30 mouse cellular contexts compared by ENCODE assay signal in genomic region chr9:13893044-13893443, GRCm38 (mm10).
DNase-seq lines count a peak whose midpoint lies in the region; ATAC-seq and TF ChIP-seq lines count a peak whose summit lies in the region.
"Had no signal": no experiment of that assay in that cellular context is flagged by ENCODE, and none has a peak within 500 bp of the region (broad histone marks: within the 10 kb centered on the region; RNA-seq: fewer than 3 reads in every experiment).

No protein-coding gene starts in this region.

- H3K9ac ChIP-seq in midbrain, embryonic 11.5 days (ENCODE audit: low read length) = no peak overlapping the region
- no peak overlapping the region for H3K9ac ChIP-seq in midbrain, postnatal 0 days (replicated peaks; ENCODE audit: low read length, poor library complexity, severe bottlenecking)
- H3K9ac ChIP-seq in embryonic facial prominence, embryonic 15.5 days = no peak overlapping the region
- H3K9ac ChIP-seq: heart, embryonic 15.5 days; hindbrain, embryonic 12.5 days; intestine, embryonic 15.5 days; midbrain, embryonic 13.5 days; neural tube, embryonic 15.5 days had no signal

- WGBS in midbrain, embryonic 11.5 days = 83% methylated on average over 4 of the region's 4 CpGs
- 75% methylated on average over 4 of the region's 4 CpGs for WGBS in midbrain, postnatal 0 days
- WGBS in embryonic facial prominence, embryonic 10.5 days = 41% methylated on average over 4 of the region's 4 CpGs
- WGBS in embryonic facial prominence, embryonic 15.5 days = 19% methylated on average over 4 of the region's 4 CpGs

- H3K4me2 ChIP-seq in midbrain, embryonic 11.5 days = no peak overlapping the region
- H3K4me2 ChIP-seq in midbrain, postnatal 0 days (ENCODE audit: low read depth, low read length, poor library complexity, severe bottlenecking) = no peak overlapping the region
- H3K4me2 ChIP-seq in embryonic facial prominence, embryonic 15.5 days (replicated peaks) = no peak overlapping the region
- H3K4me2 ChIP-seq: heart, embryonic 15.5 days; hindbrain, embryonic 12.5 days; intestine, embryonic 15.5 days; liver, embryonic 11.5 days; midbrain, embryonic 13.5 days; neural tube, embryonic 15.5 days had no signal

- H3K27ac ChIP-seq in midbrain, embryonic 11.5 days (ENCODE audit: low read depth, low read length) = no peak overlapping the region
- H3K27ac ChIP-seq in midbrain, postnatal 0 days (ENCODE audit: low read depth, low read length) = no peak overlapping the region
- peak overlapping the region; percentile 72 for H3K27ac ChIP-seq in embryonic facial prominence, embryonic 10.5 days (replicated peaks)
- H3K27ac ChIP-seq in embryonic facial prominence, embryonic 15.5 days (replicated peaks) = peak overlapping the region; percentile 60
- H3K27ac ChIP-seq: heart, embryonic 10.5 days; heart, embryonic 15.5 days; hindbrain, embryonic 12.5 days; hindbrain, postnatal 0 days; intestine, embryonic 15.5 days; kidney, postnatal 0 days; midbrain, embryonic 13.5 days; neural tube, embryonic 15.5 days had no signal

- no peak for ATAC-seq in midbrain, embryonic 11.5 days (ENCODE audit: low FRiP score)
- ATAC-seq in midbrain, postnatal 0 days (ENCODE audit: low FRiP score) = no peak
- ATAC-seq in embryonic facial prominence, embryonic 15.5 days (ENCODE audit: insufficient number of reproducible peaks, low FRiP score, low TSS enrichment, low read depth) = 0 out of 2 replicates have a peak, but pooled peaks have one; percentile 49
- ATAC-seq: forebrain, embryonic 14.5 days; hindbrain, postnatal 0 days; intestine, embryonic 15.5 days; midbrain, embryonic 13.5 days had no signal

- H3K4me1 ChIP-seq in midbrain, embryonic 11.5 days (ENCODE audit: control insufficient read depth, insufficient read depth, low read length) = no peaks in the 10 kb centered on the region
- H3K4me1 ChIP-seq in midbrain, postnatal 0 days (ENCODE audit: insufficient read depth, low read length) = peaks cover 3% of the 10 kb centered on the region; the same call in 1 of the 2 replicates
- H3K4me1 ChIP-seq in embryonic facial prominence, embryonic 10.5 days = peaks cover 31% of the 10 kb centered on the region
- peaks cover 22% of the 10 kb centered on the region for H3K4me1 ChIP-seq in embryonic facial prominence, embryonic 15.5 days
- H3K4me1 ChIP-seq: heart, embryonic 10.5 days; heart, embryonic 15.5 days; intestine, embryonic 15.5 days had no signal

- H3K27me3 ChIP-seq in midbrain, embryonic 11.5 days (ENCODE audit: control insufficient read depth, insufficient read depth, low read length) = no peaks in the 10 kb centered on the region
- no peaks in the 10 kb centered on the region for H3K27me3 ChIP-seq in midbrain, postnatal 0 days (ENCODE audit: insufficient read depth, low read length)
- H3K27me3 ChIP-seq in embryonic facial prominence, embryonic 10.5 days (replicated peaks; ENCODE audit: low read depth, poor library complexity, severe bottlenecking) = no peaks in the 10 kb centered on the region
- no peaks in the 10 kb centered on the region for H3K27me3 ChIP-seq in embryonic facial prominence, embryonic 15.5 days
- H3K27me3 ChIP-seq: hindbrain, embryonic 12.5 days; intestine, embryonic 15.5 days; midbrain, embryonic 13.5 days; neural tube, embryonic 15.5 days had no signal

- H3K36me3 ChIP-seq in midbrain, embryonic 11.5 days (ENCODE audit: control insufficient read depth, insufficient read depth, low read length) = no peaks in the 10 kb centered on the region
- H3K36me3 ChIP-seq in midbrain, postnatal 0 days (ENCODE audit: insufficient read depth, low read length) = no peaks in the 10 kb centered on the region
- peaks cover 3% of the 10 kb centered on the region; the same call in 1 of the 2 replicates for H3K36me3 ChIP-seq in embryonic facial prominence, embryonic 10.5 days (replicated peaks)
- H3K36me3 ChIP-seq in embryonic facial prominence, embryonic 15.5 days = no peaks in the 10 kb centered on the region
- H3K36me3 ChIP-seq: heart, embryonic 10.5 days; heart, embryonic 15.5 days; hindbrain, embryonic 12.5 days; intestine, embryonic 15.5 days; midbrain, embryonic 13.5 days; neural tube, embryonic 15.5 days had no signal

- TF ChIP-seq CTCF in midbrain, postnatal 0 days (IDR thresholded peaks at IDR 0.05) = no peak

- no peaks in the 10 kb centered on the region for H3K9me3 ChIP-seq in midbrain, embryonic 11.5 days (ENCODE audit: control insufficient read depth, low read length)
- H3K9me3 ChIP-seq in midbrain, postnatal 0 days (ENCODE audit: low read length) = no peaks in the 10 kb centered on the region
- H3K9me3 ChIP-seq in embryonic facial prominence, embryonic 10.5 days = no peaks in the 10 kb centered on the region
- no peaks in the 10 kb centered on the region for H3K9me3 ChIP-seq in embryonic facial prominence, embryonic 15.5 days (replicated peaks)
- H3K9me3 ChIP-seq: heart, embryonic 15.5 days; intestine, embryonic 15.5 days; neural tube, embryonic 15.5 days had no signal

- H3K4me3 ChIP-seq in midbrain, embryonic 11.5 days (ENCODE audit: low read depth, low read length) = no peak overlapping the region
- no peak overlapping the region for H3K4me3 ChIP-seq in midbrain, postnatal 0 days (ENCODE audit: low read depth, low read length)
- no peak overlapping the region for H3K4me3 ChIP-seq in embryonic facial prominence, embryonic 10.5 days
- H3K4me3 ChIP-seq in embryonic facial prominence, embryonic 15.5 days (replicated peaks) = no peak overlapping the region
- H3K4me3 ChIP-seq: heart, embryonic 10.5 days; heart, embryonic 15.5 days; hindbrain, embryonic 12.5 days; intestine, embryonic 15.5 days; megakaryocyte, embryonic 14.5 days; midbrain, embryonic 13.5 days; neural tube, embryonic 15.5 days had no signal

- DNase-seq in midbrain, embryonic 11.5 days (ENCODE audit: low spot score, missing footprints) = peak; percentile 73
- DNase-seq in midbrain, postnatal 0 days (ENCODE audit: low spot score) = no peak
- DNase-seq in embryonic facial prominence, embryonic 10.5 days (ENCODE audit: low spot score) = peak; percentile 38
- DNase-seq in adrenal gland, postnatal 14 days = no peak
- DNase-seq in yolk sac, embryonic 10.5 days (ENCODE audit: low spot score) = no peak
- DNase-seq in cerebellum, postnatal 4 days (ENCODE audit: low spot score in 2 of 2) = no peak
- DNase-seq: adrenal gland, postnatal 36 days; cerebellum, adult 8-10 months; cerebellum, postnatal 36 days; gastrocnemius, postnatal 14 days; kidney, adult 2 months; kidney, postnatal 4 days; left cerebral cortex, postnatal 4 days; lung, postnatal 36 days; retina, postnatal 1 day; spleen, adult 18-20 months; thymus, adult 2 months; thymus, postnatal 36 days had no signal

Comparison
In these comparisons a context has a peak if more than half of its experiments do, and no peak if none do; other contexts are left out.
1. DNase-seq: peak in midbrain, embryonic 11.5 days (single experiment) and embryonic facial prominence, embryonic 10.5 days (single experiment); none in midbrain, postnatal 0 days (single experiment), adrenal gland, postnatal 14 days (single experiment), yolk sac, embryonic 10.5 days (single experiment) and cerebellum, postnatal 4 days (0 of 2).
2. H3K27ac ChIP-seq: peak in embryonic facial prominence, embryonic 10.5 days (single experiment) and embryonic facial prominence, embryonic 15.5 days (single experiment); none in midbrain, embryonic 11.5 days (single experiment) and midbrain, postnatal 0 days (single experiment).